Mouse (Mus musculus) layer of hippocampus, adult 18-20 months (tissue): ENCODE results near the gene Rhobtb3. TPM values are rescaled to one million over a fixed set of nuclear protein-coding genes. Genes with fewer than 3 reads are reported as not detected.

ENCODE experiments used
- DNase-seq, 2 experiments: peaks; one replicate each; pipeline ENCODE4 v3.0.0; 2022; ENCODE audit warnings: low spot score in 2 of 2
- long read RNA-seq: library from polyadenylated mRNA; stranded (forward); transcript quantifications from one replicate; pipeline ENCODE4 v2.0.0, GENCODE M21; 2021
- total RNA-seq, 2 experiments: library from RNA; stranded (reverse); gene quantifications; 2 replicates each; pipeline ENCODE4 v1.2.3; 2021

Gene Rhobtb3
- 10 to 100 TPM; 15.0 to 15.9 TPM for total RNA-seq
- long read RNA-seq, full-length matches to known transcripts, result 20 of 32 reads
- long read RNA-seq, partial matches to known transcripts, result 5 of 32 reads
- long read RNA-seq, other reads (novel, unspliced or antisense), result 7 of 32 reads

DNA sequence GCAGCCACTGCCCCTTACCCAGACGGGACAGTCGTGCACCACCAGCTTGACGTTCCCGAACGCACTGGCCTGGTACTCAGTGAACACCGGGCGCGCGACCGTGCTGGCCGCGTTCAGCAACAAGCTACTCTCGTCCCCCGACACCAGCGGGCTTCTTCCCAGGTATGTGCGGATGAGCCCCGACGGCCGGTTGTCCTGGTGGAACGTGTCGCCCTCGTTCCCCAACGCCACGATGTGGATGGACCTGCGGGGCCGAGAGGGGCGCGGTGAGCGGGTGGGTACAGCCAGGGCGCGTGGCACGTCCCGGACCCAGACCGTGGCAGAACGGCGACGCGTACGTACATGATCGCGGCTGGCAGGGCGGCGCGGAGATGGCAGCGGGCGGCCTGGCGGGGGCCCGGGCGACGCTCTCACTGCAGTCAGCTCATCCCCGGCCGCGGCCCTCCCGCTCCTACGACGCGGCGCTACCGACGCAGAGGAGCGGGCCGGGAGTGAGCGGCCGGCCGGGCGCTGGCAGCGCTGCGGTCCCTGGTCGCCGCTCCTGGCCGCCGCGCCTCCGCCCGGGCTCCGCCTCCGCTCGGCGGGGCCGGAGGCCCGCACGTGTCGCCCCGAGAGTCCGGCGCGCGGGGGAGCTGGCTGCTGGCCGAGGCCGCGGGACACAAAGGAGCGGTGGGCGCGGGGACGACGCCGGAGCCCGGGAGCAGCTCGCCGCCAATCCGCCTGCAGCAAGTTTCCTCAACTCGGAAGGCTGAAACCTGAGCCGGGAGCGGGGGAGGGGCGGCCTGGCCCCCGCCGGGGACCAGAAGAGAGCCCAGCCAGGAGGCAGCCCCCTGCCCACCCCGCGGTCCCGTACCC, at the start of gene Rhobtb3:
Gene Rhobtb3, minus strand, starts transcription at position 737 of the 855 bp plus-strand sequence.
- peak; percentile 44 to 63 for DNase-seq

DNA sequence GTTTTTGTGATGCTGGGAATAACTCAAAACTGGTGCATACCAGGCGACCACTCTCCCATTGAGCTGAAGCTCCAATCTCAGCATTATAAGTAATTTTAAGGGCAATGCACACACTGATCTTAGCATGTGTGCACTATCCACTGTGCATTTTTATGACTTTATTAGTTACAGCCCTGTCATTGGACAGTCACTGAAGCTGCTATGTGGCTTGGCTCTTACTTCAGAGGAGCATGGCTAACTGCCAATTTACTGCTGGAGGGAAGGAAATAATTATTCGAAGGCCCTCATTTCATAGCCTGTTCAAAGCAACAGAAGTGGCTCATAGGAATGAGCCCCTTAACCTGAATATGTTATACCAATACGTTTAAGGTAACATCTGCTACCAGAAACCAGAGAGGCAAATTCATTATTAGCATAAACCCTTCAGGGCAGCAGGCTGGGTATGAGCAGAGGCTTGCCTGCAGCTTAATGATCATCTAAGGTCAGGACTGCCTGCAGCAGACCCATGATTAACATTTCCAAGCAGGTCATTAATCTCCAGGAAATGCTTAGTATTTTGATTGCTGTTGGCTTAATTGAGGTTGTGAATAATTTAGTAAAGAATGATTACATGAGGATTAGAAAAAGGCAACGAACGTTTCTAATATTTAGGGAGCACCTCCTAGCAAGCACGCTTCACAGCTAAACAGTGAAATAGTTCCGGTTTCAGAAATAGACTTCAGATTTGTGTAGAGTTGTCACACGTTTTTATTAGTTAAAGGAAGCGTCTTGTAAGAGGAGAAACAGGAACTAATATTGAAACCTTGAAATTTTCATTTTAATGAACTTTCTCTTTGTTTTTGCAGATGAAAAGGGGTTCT, 48.7 kb upstream of the Rhobtb3 start:
- DNase-seq, result no peak

- DNase-seq, result no peak
Observed at GRCm38 (mm10) chr13:75988096-75988495, 44.4 kb upstream of the Rhobtb3 start.

DNA sequence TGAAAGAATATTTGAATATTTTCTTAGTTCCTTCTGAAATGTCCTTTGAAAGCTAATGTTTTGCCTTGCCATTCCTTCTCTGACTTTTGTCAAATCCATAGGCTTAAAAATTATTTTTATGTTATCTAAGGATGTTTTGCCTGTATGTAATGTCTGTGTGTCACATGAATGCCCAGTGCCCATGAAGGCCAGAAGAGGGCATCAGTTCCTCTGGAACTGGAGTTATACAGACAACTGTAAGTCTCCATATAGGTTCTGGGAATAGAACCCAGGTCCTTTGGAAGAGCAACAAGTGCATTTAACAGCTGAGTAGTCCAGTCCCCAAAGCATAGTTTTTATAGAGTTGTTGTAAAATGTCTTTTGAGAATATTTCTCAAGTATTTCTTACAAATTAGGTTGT, 38.2 kb upstream of the Rhobtb3 start:
- DNase-seq, result no peak

DNA sequence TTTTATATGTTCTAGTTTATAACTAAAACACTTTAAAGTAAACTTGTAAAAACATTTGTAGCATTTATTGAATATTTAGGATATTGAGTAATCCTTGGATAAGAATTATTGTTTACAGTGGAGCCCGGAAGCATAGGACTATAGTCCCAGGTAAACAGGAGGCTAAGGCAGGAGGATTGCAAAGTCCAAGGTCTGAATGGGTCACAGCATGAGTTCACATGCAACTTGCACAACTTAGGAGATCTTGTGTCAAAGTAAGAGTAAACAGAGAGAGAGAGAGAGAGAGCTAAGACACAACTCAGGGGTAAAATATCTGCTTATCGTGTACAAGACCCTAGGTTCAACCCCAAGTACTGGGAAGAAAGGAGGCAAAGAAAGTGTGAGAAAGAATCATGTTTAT, 32.9 kb upstream of the Rhobtb3 start:
- DNase-seq, result no peak

GRCm38 (mm10) chr13:75976218-75976617, 32.5 kb upstream of the Rhobtb3 start:
- DNase-seq, result no peak

GRCm38 (mm10) chr13:75975629-75976028, 31.9 kb upstream of the Rhobtb3 start:
- DNase-seq, result no peak

DNA sequence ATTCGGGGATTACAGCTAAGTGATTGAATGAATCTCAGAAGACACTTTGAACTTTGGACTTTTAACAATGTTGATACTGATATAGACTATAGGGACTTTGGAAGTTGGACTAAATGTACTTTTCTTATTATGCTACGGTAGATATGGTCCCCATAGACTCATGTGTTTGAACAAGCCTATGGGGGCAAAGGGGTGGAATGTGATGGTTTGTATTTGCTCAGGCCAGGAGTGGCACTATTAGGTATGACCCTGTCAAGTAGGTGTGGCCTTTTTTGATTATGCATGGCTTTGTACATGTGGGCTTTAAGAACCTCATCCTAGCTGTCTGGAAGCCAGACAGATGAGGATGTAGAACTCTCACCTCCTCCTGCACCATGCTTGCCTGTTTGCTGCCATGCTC, 30.8 kb upstream of the Rhobtb3 start:
- DNase-seq, result no peak

GRCm38 (mm10) chr13:75966850-75967249, 23.1 kb upstream of the Rhobtb3 start, which contains the start of gene Spata9:
Spata9 (plus strand) TSS chr13:75967150.
- no peak for DNase-seq

DNA sequence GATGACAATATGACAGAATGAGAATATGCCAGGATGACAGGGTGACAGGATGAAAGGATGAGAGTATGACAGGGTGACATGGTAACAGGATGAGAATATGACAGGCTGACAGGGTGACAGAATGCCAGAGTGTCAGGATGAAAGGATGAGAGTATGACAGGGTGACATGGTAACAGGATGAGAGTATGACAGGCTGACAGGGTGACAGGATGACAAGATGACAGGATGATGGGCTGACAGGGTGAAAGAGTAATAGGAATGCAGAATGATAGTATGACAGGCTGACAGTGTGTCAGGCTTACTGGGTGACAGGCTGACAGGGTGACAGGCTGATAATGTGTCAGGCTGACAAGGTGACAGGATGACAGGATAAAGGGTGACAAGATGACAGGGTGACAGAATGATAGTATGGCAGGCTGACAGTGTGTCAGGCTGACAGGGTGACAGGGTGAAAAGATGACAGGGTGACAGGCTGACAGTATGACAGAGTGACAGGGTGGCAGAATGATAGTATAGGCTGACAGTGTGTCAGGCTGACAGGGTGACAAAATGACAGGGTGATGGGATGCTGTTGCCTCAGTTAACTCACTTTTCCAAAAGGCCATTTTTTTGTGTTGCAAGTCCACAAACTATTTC, 11.8 kb upstream of the Rhobtb3 start:
- no peak for DNase-seq

- no peak for DNase-seq
Observed at GRCm38 (mm10) chr13:75950295-75950694, 6.6 kb upstream of the Rhobtb3 start.

GRCm38 (mm10) chr13:75944044-75944820, 507 bp upstream of the Rhobtb3 start:
- no peak for DNase-seq

DNA sequence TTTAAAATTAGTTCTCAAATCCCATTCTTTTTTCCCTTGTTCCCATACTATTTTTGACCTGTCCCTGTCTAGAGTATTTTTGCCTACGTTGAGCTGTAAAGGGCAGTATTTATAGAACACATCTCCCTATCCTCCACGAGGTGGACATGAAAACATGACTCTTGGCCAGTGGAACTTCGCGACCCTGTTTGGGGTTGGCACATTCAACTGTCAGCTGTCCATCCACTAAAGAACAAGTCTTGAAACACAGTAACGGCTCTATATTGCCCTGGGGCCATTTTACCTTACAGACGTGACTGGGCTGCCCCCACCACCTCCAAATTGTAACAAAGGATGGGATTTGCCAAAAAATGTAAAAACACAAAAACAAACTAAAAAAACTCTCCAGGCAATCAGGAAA, 994 bp downstream of the Rhobtb3 start:
- no peak for DNase-seq

GRCm38 (mm10) chr13:75941518-75942295, 2.0 kb downstream of the Rhobtb3 start:
- peak in 1 of 2 experiments; percentile 37 for DNase-seq

DNA sequence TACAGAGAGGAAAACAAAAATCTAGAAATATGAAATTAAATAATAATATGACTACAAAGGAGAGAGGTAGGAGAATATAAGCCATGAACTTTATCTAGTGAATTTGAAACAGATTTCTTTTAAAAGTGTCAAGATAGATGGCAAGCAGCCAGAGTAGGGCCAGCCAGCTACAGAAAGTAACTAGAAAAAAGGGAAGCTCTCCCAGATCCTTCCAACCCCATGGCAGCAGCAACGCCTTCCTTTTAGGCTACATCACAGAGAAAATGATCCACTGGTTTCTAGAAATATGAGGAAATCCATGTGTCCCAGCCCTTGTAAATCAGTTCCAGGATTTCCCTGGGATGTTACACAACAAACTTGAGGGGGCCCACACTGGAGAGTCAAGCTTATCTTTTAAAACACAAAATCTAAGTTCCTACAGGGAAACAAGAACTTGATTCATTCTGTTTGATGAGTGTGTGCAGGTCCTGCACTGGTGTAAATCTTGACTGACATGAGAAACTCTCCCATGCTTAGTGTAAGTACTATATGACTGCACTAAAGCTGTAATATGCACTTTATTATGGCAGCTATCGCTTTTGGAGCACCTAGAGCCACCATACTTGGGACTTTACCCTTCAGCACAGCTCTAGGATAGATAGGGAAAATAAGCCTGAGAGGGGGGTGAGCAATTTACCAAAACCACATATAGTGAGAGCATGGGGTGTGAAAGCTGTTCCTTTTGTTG, 2.8 kb downstream of the Rhobtb3 start:
- DNase-seq, result no peak

GRCm38 (mm10) chr13:75938866-75939265, 4.9 kb downstream of the Rhobtb3 start:
- no peak for DNase-seq

DNA sequence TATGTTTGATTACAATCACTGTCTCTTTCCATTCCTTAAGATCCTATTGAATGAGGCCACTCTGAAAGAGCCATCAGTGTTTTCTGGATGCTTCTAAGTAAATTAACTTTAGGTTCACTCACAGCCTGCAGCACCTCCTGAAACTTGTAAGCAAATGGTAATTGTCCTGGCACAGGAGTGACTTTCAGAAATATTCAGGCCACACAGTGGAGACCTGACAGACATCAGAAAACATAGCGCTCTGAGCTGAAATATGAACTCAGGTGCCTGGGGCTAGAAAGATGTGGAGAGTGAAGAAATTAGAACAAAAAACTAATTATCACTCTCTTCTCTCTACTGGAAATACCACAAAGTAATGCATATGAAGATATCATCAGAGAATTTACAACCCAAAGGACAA, 10.4 kb downstream of the Rhobtb3 start:
- DNase-seq, result no peak

DNA sequence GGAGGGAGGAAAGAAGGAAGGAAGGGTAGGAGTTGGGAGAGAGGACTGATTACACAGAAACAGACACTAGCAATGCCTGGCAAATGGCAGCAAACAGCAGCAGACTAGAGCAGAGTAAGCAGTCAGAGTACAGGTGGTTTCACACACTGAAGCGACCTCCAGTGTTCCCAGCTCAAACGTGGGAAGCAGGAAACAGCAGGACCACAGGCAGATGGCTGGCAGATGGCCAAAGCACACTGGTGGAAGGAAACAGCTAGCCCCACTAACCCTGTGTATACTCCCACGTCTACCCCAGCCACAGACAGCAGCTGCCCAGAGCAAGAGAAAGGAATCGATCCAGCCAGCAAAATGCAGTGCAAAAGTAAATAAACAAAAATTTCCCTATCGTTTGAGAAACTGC, 12.7 kb downstream of the Rhobtb3 start:
- peak; percentile 52 to 76 for DNase-seq

- DNase-seq, result no peak
Observed at GRCm38 (mm10) chr13:75930660-75931059, 13.1 kb downstream of the Rhobtb3 start.
